Mouse (Mus musculus) intestine, postnatal 0 days (tissue): ENCODE measurements around the gene Exosc5. TPM values are rescaled to one million over a fixed set of nuclear protein-coding genes. Genes with fewer than 3 reads are reported as not detected.

ENCODE experiments used
- ATAC-seq: fragments of 200-750 bp; cut with Nextera tagmentation; 2 replicates; pipeline ENCODE4 v1.8.0; 2017; ENCODE audit warnings: mild to moderate bottlenecking, moderate TSS enrichment, moderate library complexity
- H3K27ac ChIP-seq: fragments of 300-500 bp; sonication (generic); 2 replicates; pipeline ENCODE4 v1.5.1; 2014; ENCODE audit warnings: mild to moderate bottlenecking, low read depth, low read length, moderate library complexity
- H3K27me3 ChIP-seq: fragments of 300-500 bp; sonication (generic); replicated peaks from 2 replicates; pipeline ENCODE4 v1.6.1; 2014; ENCODE audit warnings: low read length, mixed read lengths; ENCODE audit not compliant: control insufficient read depth, insufficient read depth
- H3K36me3 ChIP-seq: fragments of 300-500 bp; sonication (generic); 2 replicates; pipeline ENCODE4 v1.6.1; 2014; ENCODE audit warnings: mild to moderate bottlenecking, moderate library complexity; ENCODE audit not compliant: control insufficient read depth, insufficient read depth
- H3K4me1 ChIP-seq: fragments of 300-500 bp; sonication (generic); replicated peaks from 2 replicates; pipeline ENCODE4 v1.6.1; 2014; ENCODE audit warnings: antibody characterized with exemption, low read length, mixed read lengths; ENCODE audit not compliant: control insufficient read depth, insufficient read depth
- H3K4me2 ChIP-seq: fragments of 300-500 bp; sonication (generic); replicated peaks from 2 replicates; pipeline ENCODE4 v1.6.1; 2014; ENCODE audit warnings: low read depth, mild to moderate bottlenecking, moderate library complexity
- H3K4me3 ChIP-seq: fragments of 300-500 bp; sonication (generic); 2 replicates; pipeline ENCODE4 v1.5.1; 2014; ENCODE audit warnings: low read depth, low read length
- H3K9ac ChIP-seq: fragments of 300-500 bp; sonication (generic); 2 replicates; pipeline ENCODE4 v1.6.1; 2014; ENCODE audit warnings: mild to moderate bottlenecking, low read depth, low read length
- H3K9me3 ChIP-seq: fragments of 300-500 bp; sonication (generic); 2 replicates; pipeline ENCODE4 v1.6.1; 2016; ENCODE audit warnings: mixed run types; ENCODE audit not compliant: control insufficient read depth
- CTCF ChIP-seq: sonication (generic); IDR thresholded peaks from 2 replicates; pipeline ENCODE4 v1.5.1; 2016; ENCODE audit warnings: low read depth, mild to moderate bottlenecking, control low read depth, antibody characterized with exemption, moderate library complexity
- WGBS: fragments of 180-500 bp; shearing (Covaris S2); extraction: QIAGEN DNeasy Blood & Tissue Kit; methylation state at CpG from one replicate; pipeline ENCODE4 v1.1.7; 2014; 5-methylcytosine and 5-hydroxymethylcytosine counted together
- polyA plus RNA-seq: library from polyadenylated mRNA; unstranded; fragments of >200 nt; fragmentation: Nextera tagmentation; extraction: Ambion mirVana; gene quantifications from 2 replicates; pipeline ENCODE4 v1.2.1, GENCODE M21; 2015

Gene Exosc5
- polyA plus RNA-seq, 1 experiment from 2014 or later = 50.4 TPM

DNA sequence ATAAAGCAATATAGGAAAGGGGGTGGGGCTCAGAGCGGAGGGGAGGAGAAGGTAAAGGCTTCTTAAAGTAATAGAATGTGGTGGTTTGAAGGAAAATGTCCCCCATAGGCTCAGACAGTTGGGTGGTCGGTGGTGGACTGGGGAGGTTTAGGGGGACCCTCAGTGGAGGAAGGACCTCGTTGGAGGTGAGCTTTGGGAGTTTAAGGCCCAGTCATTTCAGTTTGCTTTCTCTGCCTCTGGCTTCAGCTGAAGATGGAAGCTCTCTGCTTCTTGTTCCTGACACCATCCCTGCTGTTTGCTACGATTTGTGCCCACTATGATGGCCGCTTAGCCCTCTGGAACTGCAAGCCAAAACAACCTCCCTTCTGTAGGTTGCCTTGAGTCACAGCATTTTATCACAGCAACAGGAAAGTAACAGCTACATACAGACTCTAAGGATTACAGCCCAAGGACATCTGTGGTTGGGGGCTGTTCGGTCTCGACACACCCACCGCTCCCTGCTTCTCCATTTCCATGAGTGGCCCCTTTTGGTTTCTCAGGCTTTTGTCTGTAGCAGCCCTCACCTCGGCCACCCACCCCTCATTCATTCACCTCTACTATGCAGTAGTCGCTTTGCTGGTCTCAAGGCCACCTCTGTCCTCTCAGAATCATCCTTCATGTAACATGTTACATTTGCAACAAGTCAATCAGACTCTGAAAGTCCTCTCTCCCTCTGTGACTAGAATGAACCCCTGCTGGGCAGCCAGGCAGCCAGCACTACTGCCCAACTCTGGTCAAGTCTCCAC is 41.4 kb upstream of the Exosc5 start:
- Histone ChIP-seq H3K36me3 (peaks cover 20% of the 10 kb centered on the region), H3K4me2 (no peak overlapping the region), H3K27me3 (no peaks in the 10 kb centered on the region), H3K9ac (no peak overlapping the region), H3K27ac (no peak overlapping the region), H3K4me1 (peaks cover 6% of the 10 kb centered on the region), H3K4me3 (no peak overlapping the region), H3K9me3 (no peaks in the 10 kb centered on the region)
- WGBS = 73% methylated on average over 10 of the region's 10 CpGs
- TF ChIP-seq CTCF = no peak
- ATAC-seq = no peak

DNA sequence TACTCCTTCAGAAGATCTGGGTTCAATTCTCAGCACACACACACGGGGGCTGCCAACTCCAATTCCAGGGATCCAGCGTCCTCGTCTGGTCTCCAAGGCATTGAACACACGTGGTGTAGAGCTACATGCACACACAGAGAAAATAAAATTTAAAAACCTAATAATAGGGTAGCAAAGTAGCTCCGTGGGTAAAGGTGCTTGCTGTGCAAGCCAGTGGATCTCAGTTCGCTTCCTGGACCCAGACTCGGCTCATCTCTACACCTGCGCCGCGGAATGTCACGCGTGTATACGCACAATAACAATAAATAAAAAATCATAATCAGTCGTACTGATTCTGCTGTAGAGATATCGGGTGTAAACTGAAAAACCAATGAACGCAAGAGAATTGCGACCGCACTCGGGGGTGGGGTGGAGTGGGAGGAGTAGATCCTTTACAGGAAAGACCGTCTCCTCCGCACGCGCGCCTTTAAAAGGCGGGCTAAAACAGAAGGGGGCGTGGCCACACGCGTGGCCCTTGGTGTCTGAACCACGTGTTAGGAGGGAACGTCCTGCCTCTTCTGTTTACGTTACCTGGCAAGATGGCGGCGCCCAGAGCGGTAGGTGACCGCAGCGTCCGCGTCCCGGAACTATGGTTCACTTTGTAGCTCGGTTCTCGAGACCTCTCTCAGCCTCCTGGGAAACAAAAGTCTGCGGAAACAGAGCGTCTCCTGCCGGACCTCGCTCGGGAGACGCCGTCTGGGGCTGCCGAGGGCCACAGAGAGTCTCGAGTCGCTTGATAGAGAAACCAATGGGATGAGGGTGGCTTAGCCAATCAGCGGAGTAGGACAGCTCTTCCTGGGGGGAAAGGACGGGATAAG is 39.9 kb upstream of the Exosc5 start, which contains the start of gene Dmac2:
Gene Dmac2, plus strand, starts transcription at position 550 of the 857 bp plus-strand sequence.
- Histone ChIP-seq H3K36me3 (peaks cover 32% of the 10 kb centered on the region), H3K4me1 (peaks cover 6% of the 10 kb centered on the region), H3K27ac (peak within 1 kb of the TSS; percentile 51), H3K27me3 (no peaks in the 10 kb centered on the region), H3K9me3 (no peaks in the 10 kb centered on the region), H3K4me3 (peak within 1 kb of the TSS; percentile 68), H3K4me2 (peak within 1 kb of the TSS; percentile 73), H3K9ac (peak within 1 kb of the TSS; percentile 56)
- ATAC-seq = peak; percentile 80
- WGBS = 2% methylated on average over 53 of the region's 53 CpGs
- no peak; the same call in 1 of the 2 replicates for TF ChIP-seq CTCF

DNA sequence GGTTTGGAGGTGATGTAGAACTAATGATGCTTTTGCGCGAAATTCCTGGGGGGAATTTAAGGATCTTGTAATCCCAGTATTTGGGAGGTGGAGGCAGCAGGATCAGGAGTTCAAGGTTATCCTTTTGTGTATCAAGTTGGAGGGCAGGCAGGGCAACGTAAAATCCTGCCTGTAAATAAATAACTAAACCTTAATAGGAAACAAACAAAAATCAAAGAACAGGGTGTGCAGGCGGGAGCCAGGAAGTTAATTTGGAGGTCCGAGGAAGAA is 39.3 kb upstream of the Exosc5 start:
- WGBS = 12% methylated on average over 5 of the region's 5 CpGs

DNA sequence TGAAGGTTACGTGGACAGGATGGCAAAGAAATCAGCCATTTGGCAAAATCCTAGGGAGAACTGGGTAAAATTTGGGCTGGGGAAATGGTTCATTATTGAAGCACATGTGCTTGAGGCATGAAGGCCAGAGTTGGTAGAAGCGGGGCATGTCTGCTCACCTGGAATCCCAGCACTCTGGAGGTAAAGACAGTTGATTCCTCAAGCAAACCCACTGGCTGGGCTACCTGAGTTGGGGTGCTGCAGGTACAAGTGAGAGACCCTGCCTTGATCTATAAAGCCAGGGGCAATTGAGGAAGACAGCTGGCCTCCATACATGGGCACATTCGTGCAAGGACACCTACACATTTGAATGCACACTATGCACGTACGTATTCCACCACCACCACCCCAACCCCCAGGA is 38.9 kb upstream of the Exosc5 start:
- no peak overlapping the region for H3K9ac ChIP-seq
- WGBS = 89% methylated on average over 5 of the region's 5 CpGs
- peaks cover 6% of the 10 kb centered on the region for H3K4me1 ChIP-seq
- TF ChIP-seq CTCF = no peak
- H3K27ac ChIP-seq = no peak overlapping the region
- no peak overlapping the region for H3K4me3 ChIP-seq
- peaks cover 42% of the 10 kb centered on the region for H3K36me3 ChIP-seq
- no peaks in the 10 kb centered on the region for H3K27me3 ChIP-seq
- no peaks in the 10 kb centered on the region for H3K9me3 ChIP-seq
- H3K4me2 ChIP-seq = peak overlapping the region; percentile 73; the same call in 1 of the 2 replicates
- ATAC-seq = no peak

More for the DNA sequence above, 39.3 kb upstream of the Exosc5 start:
- Histone ChIP-seq H3K27me3 (no peaks in the 10 kb centered on the region), H3K4me1 (peaks cover 6% of the 10 kb centered on the region), H3K4me2 (peak overlapping the region; percentile 73), H3K9ac (peak overlapping the region; percentile 56), H3K36me3 (peaks cover 37% of the 10 kb centered on the region), H3K27ac (peak overlapping the region; percentile 51; the same call in 1 of the 2 replicates), H3K4me3 (peak overlapping the region; percentile 68), H3K9me3 (no peaks in the 10 kb centered on the region)
- no peak for ATAC-seq
- TF ChIP-seq CTCF = no peak

DNA sequence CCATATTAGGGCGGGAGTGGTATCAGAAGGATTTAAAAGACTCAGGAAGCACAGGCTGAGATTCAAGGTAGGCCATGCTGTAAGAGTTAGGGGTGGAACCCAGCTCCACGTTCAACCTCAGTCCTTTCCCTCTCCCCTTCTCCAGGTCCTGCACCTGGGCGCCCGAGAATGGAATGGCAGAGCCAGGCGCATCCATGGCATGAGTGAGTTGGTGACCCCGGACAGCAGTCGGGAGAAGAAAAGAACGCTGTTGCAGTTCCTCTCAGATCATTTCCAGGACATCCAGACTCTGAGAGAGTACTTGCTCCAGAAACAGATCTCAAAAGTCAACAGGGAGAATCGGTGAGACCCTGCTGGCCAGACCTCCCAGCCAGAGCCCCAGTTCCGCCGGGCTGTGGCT is 38.2 kb upstream of the Exosc5 start:
- Histone ChIP-seq H3K27me3 (no peaks in the 10 kb centered on the region), H3K4me3 (no peak overlapping the region), H3K9me3 (no peaks in the 10 kb centered on the region), H3K4me2 (no peak overlapping the region), H3K9ac (no peak overlapping the region), H3K4me1 (peaks cover 6% of the 10 kb centered on the region; the same call in 1 of the 2 replicates), H3K27ac (no peak overlapping the region), H3K36me3 (peaks cover 46% of the 10 kb centered on the region)
- TF ChIP-seq CTCF = no peak
- ATAC-seq = no peak
- 92% methylated on average over 11 of the region's 11 CpGs for WGBS

DNA sequence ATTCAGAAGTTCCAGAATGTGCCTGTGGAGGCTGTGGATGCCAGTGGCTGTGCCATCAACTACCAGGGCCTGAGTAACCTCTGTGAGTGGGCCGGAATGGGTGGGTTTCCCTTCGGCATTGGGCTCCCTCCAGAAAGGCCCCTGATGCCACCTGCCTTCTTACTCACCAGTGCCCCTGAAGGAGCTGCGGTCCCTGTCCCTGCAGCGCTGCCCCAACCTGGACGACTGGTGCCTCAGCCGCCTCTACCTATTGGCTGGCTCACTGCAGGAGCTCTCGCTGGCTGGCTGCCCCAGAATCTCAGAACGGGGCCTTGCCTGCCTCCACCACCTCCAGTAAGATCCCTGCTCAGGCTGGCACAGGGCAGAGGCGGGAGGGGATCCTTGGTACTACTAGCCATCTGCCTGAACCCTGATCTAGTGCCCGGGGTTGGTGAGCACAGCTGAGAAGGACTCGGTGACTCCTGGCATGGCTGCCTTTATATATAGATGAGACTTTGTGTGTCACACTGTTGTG is 35.0 kb upstream of the Exosc5 start:
- H3K9ac ChIP-seq = no peak overlapping the region
- H3K4me1 ChIP-seq = peaks cover 7% of the 10 kb centered on the region; the same call in 1 of the 2 replicates
- no peak overlapping the region for H3K4me3 ChIP-seq
- no peaks in the 10 kb centered on the region for H3K9me3 ChIP-seq
- H3K27ac ChIP-seq = no peak overlapping the region
- 91% methylated on average over 11 of the region's 11 CpGs for WGBS
- H3K27me3 ChIP-seq = no peaks in the 10 kb centered on the region
- H3K36me3 ChIP-seq = peaks cover 46% of the 10 kb centered on the region
- H3K4me2 ChIP-seq = no peak overlapping the region
- ATAC-seq = no peak
- no peak for TF ChIP-seq CTCF
